Mouse (Mus musculus) urinary bladder, postnatal 14 days (tissue): Measurements from ENCODE around the gene Plin5.

Experiments used
- DNase-seq: peaks from one replicate; pipeline ENCODE4 v3.0.0; 2021; ENCODE audit warnings: low spot score

Gene Plin5

GRCm38 (mm10) chr17:56117251-56117710 lies at the start of gene Plin5:
Gene Plin5, minus strand, starts transcription at chr17:56117596.
- DNase-seq, result peak; percentile 72

GRCm38 (mm10) chr17:56165671-56166070 lies 48.3 kb upstream of the Plin5 start:
- DNase-seq, result no peak

- DNase-seq, result no peak
These were observed 47.1 kb upstream of the Plin5 start for GRCm38 (mm10) chr17:56164510-56164909.

- no peak for DNase-seq
These were observed 46.2 kb upstream of the Plin5 start for GRCm38 (mm10) chr17:56163523-56164102.

GRCm38 (mm10) chr17:56162231-56162774 lies 44.9 kb upstream of the Plin5 start, which contains the start of gene Tnfaip8l1:
Gene Tnfaip8l1, plus strand, starts transcription at chr17:56162477.
- peak; percentile 96 for DNase-seq

- peak; percentile 51 for DNase-seq
These were observed 42.3 kb upstream of the Plin5 start for GRCm38 (mm10) chr17:56159729-56160128.

GRCm38 (mm10) chr17:56153643-56154042 lies 36.2 kb upstream of the Plin5 start:
- peak; percentile 47 for DNase-seq

- DNase-seq, result no peak
These were observed 32.5 kb upstream of the Plin5 start for GRCm38 (mm10) chr17:56149897-56150296.

GRCm38 (mm10) chr17:56148790-56149618 lies 31.6 kb upstream of the Plin5 start:
- no peak for DNase-seq

- DNase-seq, result no peak
These were observed 30.9 kb upstream of the Plin5 start for GRCm38 (mm10) chr17:56148280-56148679.

GRCm38 (mm10) chr17:56147420-56147819 lies 30.0 kb upstream of the Plin5 start:
- no peak for DNase-seq

GRCm38 (mm10) chr17:56146131-56146530 lies 28.7 kb upstream of the Plin5 start:
- DNase-seq, result no peak

- DNase-seq, result no peak
These were observed 27.1 kb upstream of the Plin5 start for GRCm38 (mm10) chr17:56144546-56144945.

GRCm38 (mm10) chr17:56141702-56142605 lies 24.6 kb upstream of the Plin5 start:
- DNase-seq, result no peak

- peak; percentile 45 for DNase-seq
These were observed 22.6 kb upstream of the Plin5 start, which contains the start of gene Sema6b for GRCm38 (mm10) chr17:56139858-56140595. Gene Sema6b, minus strand, starts transcription at chr17:56140343.

- DNase-seq, result no peak
These were observed 22.0 kb upstream of the Plin5 start for GRCm38 (mm10) chr17:56139355-56139754.

GRCm38 (mm10) chr17:56137839-56138613 lies 20.6 kb upstream of the Plin5 start:
- no peak for DNase-seq

GRCm38 (mm10) chr17:56136558-56136957 lies 19.2 kb upstream of the Plin5 start:
- no peak for DNase-seq

- DNase-seq, result peak; percentile 70
These were observed 17.1 kb upstream of the Plin5 start for GRCm38 (mm10) chr17:56134463-56134971.
